Mouse (Mus musculus): ENCODE results near the gene Magi1.

DNA sequence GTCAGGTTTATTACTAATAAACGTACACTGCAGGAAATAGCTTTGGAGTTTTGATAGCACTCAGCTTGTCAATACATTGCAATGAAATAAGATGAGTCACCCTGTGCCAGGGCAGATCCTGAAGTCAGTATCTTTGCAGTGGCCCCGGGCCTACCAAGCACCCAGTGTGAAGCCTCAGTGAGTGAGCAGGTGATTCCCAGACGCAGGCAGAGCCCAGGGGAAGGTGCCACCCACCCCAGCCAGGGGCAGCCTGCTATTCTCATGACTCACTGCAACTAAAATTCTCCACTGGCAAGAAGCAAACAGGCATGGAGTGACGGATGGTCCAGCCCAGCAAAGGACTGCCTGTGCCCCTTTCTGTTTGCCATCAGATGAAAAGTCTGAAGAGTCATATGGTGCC is 347.9 kb downstream of the Magi1 start:
- TF ChIP-seq POLR2A (IDR thresholded peaks at IDR 0.05; ENCODE audit: insufficient read depth, low read depth, low read length) (no peak), CTCF (IDR thresholded peaks at IDR 0.05; ENCODE audit: insufficient read depth, low read depth, low read length) (no peak)

All from olfactory bulb, adult 2 months (tissue).